Mouse (Mus musculus) cortical plate, adult 2 months (tissue): ENCODE measurements around the gene Tpbpa.
"Not testable (repeated sequence)": the region's sequence is repeated elsewhere in the genome, so short reads cannot be mapped to it uniquely, and the experiment has no call there.

Source experiments
- CTCF ChIP-seq: fragments of 200-500 bp; IDR thresholded peaks from 2 replicates; pipeline ENCODE4 v1.5.1; 2011; ENCODE audit warnings: mild to moderate bottlenecking, control low read depth, low read length; ENCODE audit not compliant: insufficient read depth; ENCODE audit errors: extremely low read depth
- POLR2A ChIP-seq: fragments of 200-500 bp; IDR thresholded peaks from 2 replicates; pipeline ENCODE4 v1.6.1; 2011; ENCODE audit warnings: mild to moderate bottlenecking, low read length, control low read depth; ENCODE audit not compliant: insufficient read depth; ENCODE audit errors: extremely low read depth

DNA sequence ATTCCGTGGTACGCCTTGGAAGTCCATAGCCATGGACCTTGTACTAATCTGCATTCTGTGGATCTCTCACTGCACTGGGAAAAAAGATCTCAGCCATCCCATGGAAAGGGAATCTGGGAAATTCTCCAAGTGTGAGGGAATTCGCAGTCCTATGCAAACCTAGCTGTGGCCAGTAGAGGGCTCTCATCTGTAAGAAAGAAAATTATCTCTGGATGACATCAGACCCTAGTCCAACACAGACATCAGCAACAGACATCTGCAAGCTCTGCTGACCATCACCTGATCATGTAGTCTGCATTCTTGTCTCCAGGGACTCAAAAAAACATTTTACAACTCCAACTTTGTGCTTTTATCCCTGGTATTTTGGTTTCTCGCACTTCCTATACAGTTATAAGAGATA, 30.5 kb upstream of the Tpbpa start:
- not testable (repeated sequence) for TF ChIP-seq CTCF, POLR2A
